Mouse (Mus musculus): Measurements from ENCODE around the gene Mbl1.

GRCm38 (mm10) chr14:41174802-41175201 is 23.5 kb downstream of the Mbl1 start:
- TF ChIP-seq CTCF (conservative IDR thresholded peaks at IDR 0.05; ENCODE audit: insufficient read depth, insufficient read length, low read depth, low read length) (no peak), POLR2A (IDR thresholded peaks at IDR 0.05; ENCODE audit: low read depth, low read length) (no peak)
